ENCODE assay signal across 8 mouse cellular contexts in the genomic region with DNA sequence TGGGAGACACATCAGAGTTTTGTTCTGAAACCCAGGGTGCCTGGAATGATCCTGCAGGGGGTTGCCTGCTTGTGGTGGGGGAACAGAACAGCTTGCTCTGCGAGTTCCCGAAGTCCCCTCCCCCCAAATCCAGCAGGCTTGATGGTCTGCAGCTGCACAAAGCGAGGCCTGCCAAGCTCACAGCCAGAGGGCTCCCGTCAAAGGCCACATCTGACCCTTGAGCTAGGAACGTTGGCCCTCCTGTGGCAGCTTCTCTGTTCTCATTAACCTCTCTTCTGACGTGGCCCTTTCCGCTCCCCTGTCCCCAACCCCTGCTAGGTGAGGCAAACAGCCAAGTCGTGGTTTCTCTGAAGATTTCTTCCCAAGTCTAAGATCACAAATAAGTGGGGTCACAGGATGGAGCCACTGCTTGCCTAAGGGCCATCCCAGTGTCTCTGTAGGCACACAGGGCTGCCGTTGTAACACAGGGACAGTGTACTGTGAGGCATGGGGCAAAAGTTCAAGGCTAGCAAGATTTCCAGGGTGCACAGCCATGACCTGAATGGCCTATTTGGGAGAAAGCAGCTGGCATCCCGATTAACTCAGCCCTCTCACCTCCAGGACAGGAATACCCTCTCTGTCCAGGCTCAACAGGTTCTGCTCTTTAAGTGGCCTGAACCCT. TPM values are rescaled to one million over a fixed set of nuclear protein-coding genes. Genes with fewer than 3 reads are reported as not detected.
DNase-seq lines count a peak whose midpoint lies in the region; ATAC-seq lines count a peak whose summit lies in the region.

No protein-coding gene starts in this region.

- 5% methylated on average over 10 of the region's 10 CpGs for WGBS in embryonic facial prominence, embryonic 10.5 days
- 14% methylated on average over 10 of the region's 10 CpGs for WGBS in kidney, embryonic 15.5 days

- intact Hi-C loops in heart, postnatal 14 days (cut with DNase I): no loop called here
- intact Hi-C loops in heart, postnatal 36 days (cut with DNase I): loop anchor here (10.0 kb wide), 1 partner anchor 135 kb away; no protein-coding TSS in a partner anchor
- intact Hi-C loops in gastrocnemius, postnatal 36 days (cut with DNase I): loop anchor here (10.0 kb wide), 1 partner anchor 385 kb away; no protein-coding TSS in a partner anchor

- peak; percentile 22; the same call in 1 of the 2 replicates for ATAC-seq in kidney, embryonic 15.5 days (replicated peaks; ENCODE audit: low FRiP score)

- H3K36me3 ChIP-seq in embryonic facial prominence, embryonic 10.5 days (replicated peaks): no peaks in the 10 kb centered on the region
- H3K36me3 ChIP-seq in kidney, embryonic 15.5 days: no peaks in the 10 kb centered on the region

- no peak overlapping the region for H3K4me2 ChIP-seq in kidney, embryonic 15.5 days

- no peaks in the 10 kb centered on the region for H3K9me3 ChIP-seq in embryonic facial prominence, embryonic 10.5 days
- no peaks in the 10 kb centered on the region for H3K9me3 ChIP-seq in kidney, embryonic 15.5 days (replicated peaks)

- H3K4me3 ChIP-seq in embryonic facial prominence, embryonic 10.5 days: no peak overlapping the region
- H3K4me3 ChIP-seq in kidney, embryonic 15.5 days (replicated peaks): no peak overlapping the region

- H3K27ac ChIP-seq in embryonic facial prominence, embryonic 10.5 days (replicated peaks): peak overlapping the region; percentile 78
- H3K27ac ChIP-seq in kidney, embryonic 15.5 days: no peak overlapping the region

- H3K9ac ChIP-seq in kidney, embryonic 15.5 days: no peak overlapping the region

- H3K27me3 ChIP-seq in embryonic facial prominence, embryonic 10.5 days (replicated peaks; ENCODE audit: low read depth, poor library complexity, severe bottlenecking): peaks cover 14% of the 10 kb centered on the region; the same call in 1 of the 2 replicates
- no peaks in the 10 kb centered on the region for H3K27me3 ChIP-seq in kidney, embryonic 15.5 days

- DNase-seq in heart, postnatal 14 days: peak; percentile 36 to 54
- no peak for DNase-seq in heart, postnatal 36 days
- peak; percentile 71 for DNase-seq in embryonic facial prominence, embryonic 10.5 days (ENCODE audit: low spot score)
- DNase-seq in lung, postnatal 36 days: peak; percentile 25
- DNase-seq in urinary bladder, postnatal 14 days (ENCODE audit: low spot score): no peak
- no peak for DNase-seq in B cell, adult 2 months
- DNase-seq in gastrocnemius, postnatal 36 days: no peak

- peaks cover 34% of the 10 kb centered on the region for H3K4me1 ChIP-seq in embryonic facial prominence, embryonic 10.5 days
- H3K4me1 ChIP-seq in kidney, embryonic 15.5 days: peaks cover 26% of the 10 kb centered on the region

RNA-seq across cellular contexts. Expression of gene Slc6a12, which starts 12.9 kb away (rescaled TPM):
- not detected for total RNA-seq in heart, postnatal 14 days (2021)
- not detected for total RNA-seq in heart, postnatal 36 days (2021)
- polyA plus RNA-seq in embryonic facial prominence, embryonic 10.5 days (2016; fragmentation: Nextera tagmentation; extraction: Ambion mirVana): 0.29 TPM in 1 of 2 replicates, not detected in the other
- 0.44 and 0.51 TPM in 2 replicates for polyA plus RNA-seq in kidney, embryonic 15.5 days (2015; fragmentation: Nextera tagmentation; extraction: Ambion mirVana)
- total RNA-seq in gastrocnemius, postnatal 36 days (2021): under 1 TPM in 1 of 2 experiments, not detected in 1; 0.42 TPM

RNA-seq across cellular contexts. Expression of gene Slc6a13, which starts 30.0 kb away (rescaled TPM):
- 1 to 10 TPM in 1 of 2 experiments, under 1 TPM in 1; 0.19 to 1.3 TPM for total RNA-seq in heart, postnatal 14 days (2021)
- total RNA-seq in heart, postnatal 36 days (2021): under 1 TPM in 1 of 2 experiments, not detected in 1; 0.41 TPM
- 1.3 and 1.8 TPM in 2 replicates for polyA plus RNA-seq in embryonic facial prominence, embryonic 10.5 days (2016; fragmentation: Nextera tagmentation; extraction: Ambion mirVana)
- polyA plus RNA-seq in kidney, embryonic 15.5 days (2015; fragmentation: Nextera tagmentation; extraction: Ambion mirVana): 21.6 and 22.2 TPM in 2 replicates
- under 1 TPM; 0.23 to 0.32 TPM for total RNA-seq in gastrocnemius, postnatal 36 days (2021)

Comparison
In these comparisons a context has a peak if more than half of its experiments do, and no peak if none do; other contexts are left out.
1. DNase-seq: peak in heart, postnatal 14 days (2 of 2), embryonic facial prominence, embryonic 10.5 days (single experiment) and lung, postnatal 36 days (single experiment); none in heart, postnatal 36 days (0 of 2), urinary bladder, postnatal 14 days (single experiment), B cell, adult 2 months (0 of 2) and gastrocnemius, postnatal 36 days (0 of 2).